Mouse (Mus musculus) T-helper 1 cell (primary cell): Measurements from ENCODE around the gene Ppt1.

Source experiments
- in situ Hi-C: fragments of 300-600 bp; cut with MboI, MseI; formaldehyde crosslinking; loops from one replicate; pipeline ENCODE4 v1.15.1; 2025; ENCODE audit warnings: high pct_unique_total_duplicates

The Ppt1 gene

DNA sequence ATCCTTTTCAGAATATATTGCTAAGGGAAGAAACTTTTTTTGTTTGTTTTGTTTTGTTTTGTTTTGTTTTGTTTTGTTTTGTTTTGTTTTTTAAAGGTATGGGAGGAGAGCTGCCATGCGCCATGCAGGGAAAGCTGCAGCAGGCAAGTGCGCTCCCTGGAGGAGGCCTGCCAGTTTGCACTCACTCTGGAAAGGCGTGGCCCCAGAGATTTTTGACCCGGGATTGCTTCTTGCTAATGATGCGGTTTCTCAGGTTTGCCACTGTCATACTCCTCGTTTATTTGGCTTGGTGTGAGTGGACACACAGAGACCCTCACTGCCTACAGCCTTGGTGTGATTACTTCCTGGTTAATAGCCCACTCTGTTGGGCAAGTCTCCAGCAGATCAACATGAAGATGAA is 66.1 kb downstream of the Ppt1 start:
- in situ Hi-C loops = no loop called here

- in situ Hi-C loops = no loop called here
Measured at GRCm38 (mm10) chr4:122903709-122904108, 67.7 kb downstream of the Ppt1 start.

- in situ Hi-C loops = no loop called here
Measured at GRCm38 (mm10) chr4:122905359-122905758, 69.3 kb downstream of the Ppt1 start.
